Mouse (Mus musculus): ENCODE measurements around the gene Unc93a.
"Not testable (repeated sequence)": the region's sequence is repeated elsewhere in the genome, so short reads cannot be mapped to it uniquely, and the experiment has no call there.

Gene Unc93a

GRCm38 (mm10) chr17:13069227-13069626 is 62.4 kb downstream of the Unc93a start:
- not testable (repeated sequence) for DNase-seq (ENCODE audit: extremely low read depth, low read depth)

GRCm38 (mm10) chr17:13067864-13068385 is 63.7 kb downstream of the Unc93a start:
- not testable (repeated sequence) for DNase-seq (ENCODE audit: extremely low read depth, low read depth)

DNA sequence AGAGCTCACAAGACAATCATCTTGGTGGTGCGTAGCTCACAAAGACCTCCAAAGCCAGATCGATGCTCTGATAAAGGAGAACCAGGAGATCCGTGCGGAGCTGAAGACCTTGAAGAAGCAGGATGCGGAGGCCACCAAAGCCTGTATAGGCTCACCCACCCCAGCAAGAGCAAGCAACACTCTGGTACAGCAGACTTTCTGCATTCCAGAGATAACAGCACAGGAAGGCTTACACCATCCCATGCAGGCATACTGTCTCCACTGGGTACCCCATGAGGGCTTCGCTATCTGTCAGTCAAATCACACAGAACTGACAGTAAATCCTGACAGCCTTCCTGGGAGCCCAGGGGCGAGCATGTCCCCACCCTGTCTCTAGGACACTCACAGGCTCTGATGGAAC is 68.7 kb downstream of the Unc93a start:
- not testable (repeated sequence) for DNase-seq (ENCODE audit: extremely low read depth, low read depth)

DNA sequence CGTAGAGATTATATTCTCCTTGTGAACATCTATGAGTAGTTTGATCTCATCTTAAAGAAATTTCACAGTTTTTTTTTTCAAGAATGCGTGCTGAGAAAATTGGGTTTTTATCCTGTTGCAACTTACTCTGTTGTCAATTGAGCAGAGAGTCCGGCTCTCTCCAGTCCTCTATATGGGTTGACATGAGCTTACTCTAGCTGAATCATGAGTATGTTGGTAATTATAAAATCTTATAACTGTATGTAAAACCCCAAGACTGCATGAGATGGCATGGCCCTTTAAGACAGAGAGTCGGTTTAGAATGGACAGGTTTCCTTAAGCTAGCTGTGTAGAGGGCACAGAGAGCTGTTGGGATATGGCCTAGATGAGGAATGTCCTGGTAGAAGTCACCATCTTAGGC is 70.8 kb downstream of the Unc93a start, which contains the start of gene Tcp10b:
Tcp10b (plus strand) TSS at position 301 of the 400 bp plus-strand sequence.
- not testable (repeated sequence) for DNase-seq (ENCODE audit: extremely low read depth, low read depth)

Measured in MEL-GATA-1-ER (cell line).